In genomic region chr3:101077710-101078100, GRCm38 (mm10) we compare ENCODE assay signal across 5 mouse cellular contexts. TPM values are rescaled to one million over a fixed set of nuclear protein-coding genes. Genes with fewer than 3 reads are reported as not detected.
"Had no signal": no experiment of that assay in that cellular context is flagged by ENCODE, and none has a peak within 500 bp of the region (broad histone marks: within the 10 kb centered on the region; RNA-seq: fewer than 3 reads in every experiment).

No protein-coding gene starts in this region.

- DNase-seq: liver, postnatal 0 days; midbrain, embryonic 14.5 days; thymus, adult 18-20 months; thymus, postnatal 36 days had no signal

RNA-seq across cellular contexts. Expression of gene Ptgfrn, which starts 32.4 kb away (rescaled TPM):
- total RNA-seq: megakaryocyte-erythroid progenitor cell, adult 5-6 weeks had no signal

RNA-seq across cellular contexts. Expression of gene Cd101, which starts 48.3 kb away (rescaled TPM):
- total RNA-seq: megakaryocyte-erythroid progenitor cell, adult 5-6 weeks had no signal
